Mouse (Mus musculus): ENCODE results near the gene Samd14.
A peak's percentile ranks its signal among the peaks of the same experiment; 100 is the strongest.

Gene Samd14

DNA sequence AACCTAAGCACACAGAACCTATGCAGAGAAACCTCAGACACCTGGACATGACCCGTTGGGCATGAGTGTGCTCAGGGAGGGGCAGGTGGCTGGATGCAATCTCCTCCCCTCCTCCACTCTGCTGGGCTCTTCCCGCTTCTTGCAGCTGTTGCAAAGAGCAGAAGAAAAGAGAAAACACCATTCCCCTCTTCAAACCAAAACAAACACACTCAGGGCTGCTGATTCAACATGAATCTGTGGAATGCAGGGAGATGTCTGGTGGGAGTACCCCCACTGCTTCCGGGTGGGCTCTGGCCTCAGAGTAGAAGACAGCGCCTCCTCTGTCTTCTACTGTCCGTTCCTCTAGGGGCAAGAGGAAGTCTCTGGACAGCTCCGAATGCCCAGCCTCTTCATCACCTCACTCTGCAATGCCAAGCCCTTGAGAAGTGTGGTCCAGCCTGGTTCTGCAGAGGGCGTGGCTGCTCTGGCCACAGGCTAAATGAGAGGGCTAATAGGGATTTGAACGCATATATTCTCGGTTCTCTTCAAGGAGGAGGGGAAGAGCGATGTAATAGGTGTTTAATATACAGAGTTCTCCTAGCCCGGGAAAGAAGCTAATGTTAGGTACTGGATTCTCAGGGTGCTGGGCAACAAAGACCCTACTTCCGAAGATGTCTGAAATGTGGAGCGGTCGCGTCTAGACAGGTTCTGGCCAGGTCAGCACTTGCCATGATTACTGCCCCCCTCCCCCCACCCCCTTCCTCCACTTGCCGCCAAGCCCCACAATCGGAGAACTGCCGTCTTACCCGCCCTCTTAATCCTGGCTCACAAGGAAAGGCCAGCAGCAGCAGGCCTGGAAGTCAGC is 65.7 kb downstream of the Samd14 start:
- DNase-seq = peak; percentile 63

All from kidney, postnatal 10 days (tissue).